Mouse (Mus musculus) gastrocnemius, postnatal 36 days (tissue): ENCODE measurements around the gene Ppp1r2. TPM values are rescaled to one million over a fixed set of nuclear protein-coding genes. Genes with fewer than 3 reads are reported as not detected.

ENCODE experiments used
- microRNA-seq, 2 experiments: library from miRNA; unstranded; fragments of <30 nt; microRNA quantifications; one replicate each; pipeline ENCODE4 v1.2.0; 2021
- total RNA-seq, 2 experiments: library from RNA; stranded (reverse); gene quantifications; 2 replicates each; pipeline ENCODE4 v1.2.3; 2021

The Ppp1r2 gene
- total RNA-seq, 2 experiments from 2014 or later, result 68.7 to 77.1 TPM

Small RNA genes lying within 50 kb of the gene (microRNA-seq; reads per million reads assigned to microRNA genes)
- 0 reads per million in 2 experiments for gene Gm27415

Other genes starting within 250 kb of the Ppp1r2 start
- 1 to 10 TPM; 2.6 to 2.9 TPM for gene Xxylt1, start 193.8 kb downstream of the Ppp1r2 start, total RNA-seq
- gene Acap2, start 74.0 kb downstream of the Ppp1r2 start, total RNA-seq, result 10 to 100 TPM in 1 of 2 experiments, 1 to 10 TPM in 1; 9.0 to 10.0 TPM
- gene Apod, start 39.5 kb upstream of the Ppp1r2 start, total RNA-seq, result 10 to 100 TPM; 15.5 to 31.3 TPM
- gene Bdh1, start 147.0 kb upstream of the Ppp1r2 start, total RNA-seq, result 10 to 100 TPM; 42.7 to 51.2 TPM